Mouse (Mus musculus) liver, adult 2 months (tissue): Measurements from ENCODE around the gene Rnf223.

Experiments used
- CTCF ChIP-seq: fragments of 200-500 bp; IDR thresholded peaks from 2 replicates; pipeline ENCODE4 v1.5.1; 2011; ENCODE audit warnings: low read depth, low read length, control low read depth
- POLR2A ChIP-seq: fragments of 200-500 bp; IDR thresholded peaks from 2 replicates; pipeline ENCODE4 v1.6.1; 2011; ENCODE audit warnings: low read length, control low read depth; ENCODE audit not compliant: insufficient read depth; ENCODE audit errors: extremely low read depth

DNA sequence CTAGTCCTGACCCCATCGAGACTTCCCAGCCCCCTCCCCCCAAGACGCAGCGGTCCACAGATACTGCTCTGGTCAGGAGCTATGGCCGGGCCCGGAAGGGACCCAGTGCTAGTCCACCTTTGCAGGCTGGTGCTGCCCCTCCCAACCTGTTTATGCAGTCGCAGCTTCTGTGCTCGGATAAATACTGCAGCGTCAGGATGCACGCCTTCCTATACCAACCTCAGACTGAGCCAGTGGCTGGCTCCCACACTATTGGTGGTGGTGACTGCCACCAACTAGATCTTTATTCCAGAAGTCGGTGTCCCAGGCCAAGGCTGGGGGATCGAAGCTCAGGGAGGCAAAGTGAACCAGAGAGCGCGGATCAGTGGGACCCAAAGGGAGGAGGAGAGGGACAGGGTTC lies 4.8 kb downstream of the Rnf223 start:
- TF ChIP-seq POLR2A: no peak
- no peak for TF ChIP-seq CTCF
